Mouse (Mus musculus) brown adipose tissue, adult 24 weeks (tissue): ENCODE data around the gene Gm4981. TPM values are rescaled to one million over a fixed set of nuclear protein-coding genes. Genes with fewer than 3 reads are reported as not detected.
"Not testable (repeated sequence)": the region's sequence is repeated elsewhere in the genome, so short reads cannot be mapped to it uniquely, and the experiment has no call there.

ENCODE experiments used
- H3K27ac ChIP-seq: fragments of 200-500 bp; replicated peaks from 2 replicates; pipeline ENCODE4 v1.5.1; 2012; ENCODE audit warnings: low read depth, mild to moderate bottlenecking, low read length
- H3K4me1 ChIP-seq: fragments of 200-500 bp; 2 replicates; pipeline ENCODE4 v1.6.1; 2012; ENCODE audit warnings: low read length, mixed read lengths; ENCODE audit not compliant: control insufficient read depth, insufficient read depth, insufficient read length
- H3K4me3 ChIP-seq: fragments of 200-500 bp; 2 replicates; pipeline ENCODE4 v1.5.1; 2012; ENCODE audit warnings: low read depth, mild to moderate bottlenecking, low read length, moderate library complexity; ENCODE audit not compliant: insufficient read depth
- polyA plus RNA-seq: library from polyadenylated mRNA; stranded (reverse); fragments of >200 nt; gene quantifications from 2 replicates; pipeline ENCODE4 v1.2.4, GENCODE M21; 2012; ENCODE audit not compliant: missing spikeins, insufficient read depth, insufficient read length

Gm4981 gene
- polyA plus RNA-seq: not detected in 2 replicates

DNA sequence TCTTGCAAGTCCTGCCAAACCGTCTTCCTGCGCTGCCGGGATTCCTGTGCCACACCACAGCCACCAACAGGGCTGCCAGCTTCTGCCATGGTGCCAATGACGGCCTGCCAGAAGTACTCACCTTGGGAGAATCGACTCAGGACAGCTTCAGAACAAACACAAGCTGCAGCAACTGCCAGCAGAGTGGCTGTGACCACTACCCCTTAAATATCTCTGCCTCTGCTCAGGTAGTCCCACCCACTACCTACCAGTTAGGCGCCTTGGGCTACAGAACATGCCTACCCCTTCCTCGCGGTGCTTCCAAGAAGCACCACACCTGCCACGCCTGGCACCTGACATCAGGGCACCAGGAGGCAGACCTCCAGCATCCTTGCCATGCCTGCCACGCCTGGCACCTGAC lies at the start of gene Gm4981:
TSS of gene Gm4981 (minus strand) at position 89 of the 400 bp plus-strand sequence.
- no peak within 1 kb of the TSS for H3K27ac ChIP-seq
- no peak within 1 kb of the TSS for H3K4me3 ChIP-seq
- H3K4me1 ChIP-seq: no peaks in the 10 kb centered on the region

GRCm38 (mm10) chr10:58282238-58282637 lies 45.7 kb upstream of the Gm4981 start:
- H3K4me1 ChIP-seq: no peaks in the 10 kb centered on the region
- no peak overlapping the region for H3K27ac ChIP-seq
- H3K4me3 ChIP-seq: no peak overlapping the region

GRCm38 (mm10) chr10:58258466-58258865 lies 22.0 kb upstream of the Gm4981 start:
- no peak overlapping the region for H3K4me3 ChIP-seq
- no peak overlapping the region for H3K27ac ChIP-seq
- H3K4me1 ChIP-seq: peaks cover 3% of the 10 kb centered on the region

GRCm38 (mm10) chr10:58255954-58256353 lies 19.5 kb upstream of the Gm4981 start:
- peaks cover 3% of the 10 kb centered on the region for H3K4me1 ChIP-seq
- peak overlapping the region; percentile 83 for H3K4me3 ChIP-seq
- no peak overlapping the region for H3K27ac ChIP-seq

GRCm38 (mm10) chr10:58255213-58255892 lies 18.9 kb upstream of the Gm4981 start, which contains the start of gene Gcc2:
Gene Gcc2 (plus strand): TSS chr10:58255497.
- H3K27ac ChIP-seq: no peak within 1 kb of the TSS; the same call in 1 of the 2 replicates
- H3K4me3 ChIP-seq: peak within 1 kb of the TSS; percentile 83
- peaks cover 3% of the 10 kb centered on the region for H3K4me1 ChIP-seq

GRCm38 (mm10) chr10:58254635-58255175 lies 18.2 kb upstream of the Gm4981 start:
- H3K27ac ChIP-seq: no peak overlapping the region
- H3K4me1 ChIP-seq: peaks cover 3% of the 10 kb centered on the region
- peak overlapping the region; percentile 83; the same call in 1 of the 2 replicates for H3K4me3 ChIP-seq

DNA sequence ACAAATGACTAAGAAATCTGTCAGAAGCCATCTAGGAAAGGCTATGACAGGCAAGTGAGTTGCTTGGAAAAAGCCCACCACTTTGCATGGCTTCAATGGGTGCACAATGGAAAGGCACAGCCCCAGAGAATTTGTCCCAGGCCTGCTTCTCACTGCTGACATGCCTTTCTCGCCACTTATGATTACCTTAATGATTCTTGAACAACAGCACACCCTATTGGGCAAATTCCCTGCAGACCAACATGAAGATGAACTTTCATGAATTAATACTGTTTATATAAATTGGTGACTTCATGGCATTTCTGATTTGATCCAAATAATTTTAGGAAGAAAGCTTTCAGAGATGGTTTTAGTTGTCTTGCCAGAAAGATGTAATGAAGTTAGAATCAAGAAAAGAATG lies 13.0 kb upstream of the Gm4981 start:
- no peak overlapping the region for H3K4me3 ChIP-seq
- H3K4me1 ChIP-seq: peaks cover under 1% of the 10 kb centered on the region
- no peak overlapping the region for H3K27ac ChIP-seq

GRCm38 (mm10) chr10:58238984-58239740 lies 2.7 kb upstream of the Gm4981 start:
- H3K4me3 ChIP-seq, H3K27ac ChIP-seq, H3K4me1 ChIP-seq: not testable (repeated sequence)

GRCm38 (mm10) chr10:58234985-58235384 lies 1.5 kb downstream of the Gm4981 start:
- H3K4me3 ChIP-seq: not testable (repeated sequence)

GRCm38 (mm10) chr10:58233740-58234121 lies 2.8 kb downstream of the Gm4981 start:
- not testable (repeated sequence) for H3K27ac ChIP-seq, H3K4me1 ChIP-seq, H3K4me3 ChIP-seq

More at GRCm38 (mm10) chr10:58234985-58235384, 1.5 kb downstream of the Gm4981 start:
- H3K27ac ChIP-seq, H3K4me1 ChIP-seq: not testable (repeated sequence)

DNA sequence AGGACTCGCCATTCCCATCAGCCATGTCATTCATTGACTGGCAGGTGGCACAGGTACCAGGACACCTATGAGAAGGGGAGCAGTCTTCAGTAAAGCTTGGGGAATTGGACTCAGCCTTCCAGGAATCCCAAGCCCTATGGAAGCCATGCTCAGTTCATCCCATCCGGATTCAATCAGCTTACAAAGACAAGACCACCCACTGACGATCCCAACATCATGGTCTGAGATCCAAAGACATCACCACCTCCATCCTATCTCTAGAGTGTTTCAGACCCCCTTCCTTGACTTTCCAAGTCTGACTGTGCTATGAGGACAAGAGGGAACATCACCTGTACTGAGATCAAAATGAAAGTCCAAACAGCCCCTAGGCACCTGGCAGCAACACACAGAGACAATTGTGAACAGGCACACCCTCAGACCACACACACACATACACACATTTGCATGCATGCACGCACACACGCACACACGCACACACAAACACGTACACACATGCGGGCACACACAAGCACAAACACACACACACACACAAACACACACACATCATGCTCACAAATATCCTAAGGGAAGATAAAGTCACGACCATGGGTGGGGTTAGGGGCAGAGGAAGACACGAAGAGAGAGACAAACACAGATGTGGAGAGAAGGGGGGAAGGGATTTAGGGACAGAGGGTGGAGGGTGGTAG lies 3.3 kb downstream of the Gm4981 start:
- H3K4me3 ChIP-seq, H3K27ac ChIP-seq, H3K4me1 ChIP-seq: not testable (repeated sequence)

- H3K27ac ChIP-seq, H3K4me1 ChIP-seq, H3K4me3 ChIP-seq: not testable (repeated sequence)
Observed at GRCm38 (mm10) chr10:58232641-58232969, 3.9 kb downstream of the Gm4981 start, which contains the start of gene Duxf3. Gene Duxf3 (minus strand): TSS chr10:58232675.

- not testable (repeated sequence) for H3K4me1 ChIP-seq, H3K27ac ChIP-seq, H3K4me3 ChIP-seq
Observed at GRCm38 (mm10) chr10:58231779-58232640, 4.5 kb downstream of the Gm4981 start.

GRCm38 (mm10) chr10:58231088-58231487 lies 5.4 kb downstream of the Gm4981 start:
- not testable (repeated sequence) for H3K4me3 ChIP-seq, H3K4me1 ChIP-seq, H3K27ac ChIP-seq
